Mouse (Mus musculus) limb, embryonic 14.5 days (tissue): ENCODE measurements around the gene Vip. TPM values are rescaled to one million over a fixed set of nuclear protein-coding genes. Genes with fewer than 3 reads are reported as not detected.
A peak's percentile ranks its signal among the peaks of the same experiment; 100 is the strongest.

ENCODE experiments used
- ATAC-seq: fragments of 200-750 bp; cut with Nextera tagmentation; 2 replicates; pipeline ENCODE4 v1.8.0; 2017; ENCODE audit warnings: low read depth, moderate number of reproducible peaks, moderate TSS enrichment; ENCODE audit not compliant: low FRiP score
- DNase-seq: peaks from one replicate; pipeline ENCODE4 v3.0.0-alpha.2; 2015; ENCODE audit warnings: low spot score
- H3K27ac ChIP-seq: fragments of 300-500 bp; sonication (generic); replicated peaks from 2 replicates; pipeline ENCODE4 v1.5.1; 2014; ENCODE audit warnings: low read depth, mild to moderate bottlenecking, low read length, moderate library complexity, mixed read lengths
- H3K27me3 ChIP-seq: fragments of 300-500 bp; sonication (generic); 2 replicates; pipeline ENCODE4 v1.6.1; 2014; ENCODE audit warnings: low read length, mixed read lengths; ENCODE audit not compliant: control insufficient read depth, insufficient read depth
- H3K36me3 ChIP-seq: fragments of 300-500 bp; sonication (generic); 2 replicates; pipeline ENCODE4 v1.6.1; 2014; ENCODE audit warnings: mild to moderate bottlenecking, low read length, moderate library complexity, mixed read lengths; ENCODE audit not compliant: control insufficient read depth, insufficient read depth
- H3K4me1 ChIP-seq: fragments of 300-500 bp; sonication (generic); 2 replicates; pipeline ENCODE4 v1.6.1; 2014; ENCODE audit warnings: antibody characterized with exemption, low read length, mixed read lengths; ENCODE audit not compliant: control insufficient read depth, insufficient read depth
- H3K4me2 ChIP-seq: fragments of 300-500 bp; sonication (generic); replicated peaks from 2 replicates; pipeline ENCODE4 v1.6.1; 2014; ENCODE audit warnings: low read depth, mild to moderate bottlenecking, low read length, moderate library complexity; ENCODE audit not compliant: severe bottlenecking
- H3K4me3 ChIP-seq: fragments of 300-500 bp; sonication (generic); replicated peaks from 2 replicates; pipeline ENCODE4 v1.5.1; 2014; ENCODE audit warnings: low read length
- H3K9ac ChIP-seq: fragments of 300-500 bp; sonication (generic); 2 replicates; pipeline ENCODE4 v1.6.1; 2014; ENCODE audit warnings: mild to moderate bottlenecking, low read depth, low read length, moderate library complexity; ENCODE audit not compliant: severe bottlenecking
- H3K9me3 ChIP-seq: fragments of 300-500 bp; sonication (generic); 2 replicates; pipeline ENCODE4 v1.6.1; 2016; ENCODE audit warnings: low read length; ENCODE audit not compliant: control insufficient read depth
- POLR2A ChIP-seq: fragments of 200-500 bp; IDR thresholded peaks from 2 replicates; pipeline ENCODE4 v1.8.0; 2012; ENCODE audit warnings: inconsistent platforms, mild to moderate bottlenecking, moderate library complexity, borderline replicate concordance; ENCODE audit not compliant: insufficient read depth, insufficient read length; ENCODE audit errors: extremely low read depth
- WGBS: fragments of 180-500 bp; shearing (Covaris S2); extraction: QIAGEN DNeasy Blood & Tissue Kit; methylation state at CpG from one replicate; pipeline ENCODE4 v1.1.7; 2014; 5-methylcytosine and 5-hydroxymethylcytosine counted together
- polyA plus RNA-seq, 2 experiments: library from polyadenylated mRNA; depleted of rRNA in 1 of 2; stranded (reverse) in 1 of 2; unstranded in 1 of 2; fragments of >200 nt; fragmentation: Nextera tagmentation in 1 of 2; extraction: Ambion mirVana in 1 of 2; gene quantifications; 2 replicates each; pipeline versions ENCODE4 v1.2.1 to v1.2.3; 2012 to 2014

Gene Vip
- polyA plus RNA-seq, 2 experiments = 0.08 TPM; not detected in 1

GRCm38 (mm10) chr10:5596559-5596958 lies 42.5 kb upstream of the Vip start:
- Histone ChIP-seq H3K9me3 (no peaks in the 10 kb centered on the region), H3K4me2 (no peak overlapping the region), H3K36me3 (no peaks in the 10 kb centered on the region), H3K4me1 (no peaks in the 10 kb centered on the region), H3K9ac (no peak overlapping the region), H3K27me3 (no peaks in the 10 kb centered on the region), H3K27ac (no peak overlapping the region), H3K4me3 (no peak overlapping the region)
- DNase-seq = no peak
- ATAC-seq = no peak
- no peak for TF ChIP-seq POLR2A
- 52% methylated on average over 6 of the region's 6 CpGs for WGBS

GRCm38 (mm10) chr10:5600123-5600522 lies 38.9 kb upstream of the Vip start:
- 6% methylated on average over 7 of the region's 7 CpGs for WGBS
- H3K9ac ChIP-seq = no peak overlapping the region
- H3K4me1 ChIP-seq = no peaks in the 10 kb centered on the region
- H3K9me3 ChIP-seq = no peaks in the 10 kb centered on the region
- H3K4me3 ChIP-seq = no peak overlapping the region
- DNase-seq (peak; percentile 90), ATAC-seq (0 out of 2 replicates have a peak, but pooled peaks have one; percentile 50)
- H3K4me2 ChIP-seq = no peak overlapping the region
- H3K27ac ChIP-seq = no peak overlapping the region
- H3K36me3 ChIP-seq = no peaks in the 10 kb centered on the region
- TF ChIP-seq POLR2A = no peak
- no peaks in the 10 kb centered on the region for H3K27me3 ChIP-seq

GRCm38 (mm10) chr10:5603512-5603911 lies 35.5 kb upstream of the Vip start:
- no peaks in the 10 kb centered on the region for H3K4me1 ChIP-seq
- ATAC-seq = no peak

GRCm38 (mm10) chr10:5604371-5604770 lies 34.6 kb upstream of the Vip start:
- no peak for TF ChIP-seq POLR2A
- Histone ChIP-seq H3K4me3 (no peak overlapping the region), H3K4me2 (no peak overlapping the region), H3K27ac (no peak overlapping the region), H3K36me3 (no peaks in the 10 kb centered on the region), H3K4me1 (no peaks in the 10 kb centered on the region), H3K27me3 (no peaks in the 10 kb centered on the region), H3K9me3 (no peaks in the 10 kb centered on the region), H3K9ac (no peak overlapping the region)
- ATAC-seq (no peak), DNase-seq (no peak)
- 90% methylated on average over 13 of the region's 13 CpGs for WGBS

More at GRCm38 (mm10) chr10:5603512-5603911, 35.5 kb upstream of the Vip start:
- no peak overlapping the region for H3K27ac ChIP-seq
- H3K27me3 ChIP-seq = no peaks in the 10 kb centered on the region
- H3K4me2 ChIP-seq = no peak overlapping the region
- no peak overlapping the region for H3K9ac ChIP-seq
- WGBS = 82% methylated on average over 10 of the region's 10 CpGs
- no peaks in the 10 kb centered on the region for H3K9me3 ChIP-seq
- no peak for TF ChIP-seq POLR2A
- DNase-seq = no peak
- no peaks in the 10 kb centered on the region for H3K36me3 ChIP-seq
- no peak overlapping the region for H3K4me3 ChIP-seq

- Histone ChIP-seq H3K27ac (no peak overlapping the region), H3K27me3 (no peaks in the 10 kb centered on the region), H3K36me3 (no peaks in the 10 kb centered on the region), H3K4me3 (no peak overlapping the region), H3K9me3 (no peaks in the 10 kb centered on the region), H3K9ac (no peak overlapping the region), H3K4me2 (no peak overlapping the region), H3K4me1 (no peaks in the 10 kb centered on the region)
- ATAC-seq = no peak
- 83% methylated on average over 3 of the region's 3 CpGs for WGBS
- TF ChIP-seq POLR2A = no peak
- no peak for DNase-seq
These were observed 30.1 kb upstream of the Vip start for GRCm38 (mm10) chr10:5608874-5609273.

GRCm38 (mm10) chr10:5615186-5616040 lies 23.6 kb upstream of the Vip start:
- no peak for TF ChIP-seq POLR2A
- Histone ChIP-seq H3K9me3 (no peaks in the 10 kb centered on the region), H3K4me2 (no peak overlapping the region), H3K4me1 (no peaks in the 10 kb centered on the region), H3K27ac (no peak overlapping the region), H3K27me3 (no peaks in the 10 kb centered on the region), H3K4me3 (no peak overlapping the region), H3K36me3 (no peaks in the 10 kb centered on the region), H3K9ac (no peak overlapping the region)
- ATAC-seq (no peak), DNase-seq (no peak)
- 79% methylated on average over 13 of the region's 13 CpGs for WGBS
